Mouse (Mus musculus) CD8-positive naive resting alpha-beta T cell, adult 2 months (primary cell): ENCODE measurements around the gene Rps25.
"Not testable (repeated sequence)": the region's sequence is repeated elsewhere in the genome, so short reads cannot be mapped to it uniquely, and the experiment has no call there.

ENCODE experiments used
- DNase-seq, 2 experiments: peaks; one replicate each; pipeline ENCODE4 v3.0.0; 2022; ENCODE audit warnings: low read depth in 2 of 2, low spot score in 2 of 2

Rps25 gene

GRCm38 (mm10) chr9:44401081-44401480 lies 5.9 kb upstream of the Rps25 start:
- DNase-seq, result no peak

- no peak for DNase-seq
Measured at GRCm38 (mm10) chr9:44405011-44405410, 1.9 kb upstream of the Rps25 start.

GRCm38 (mm10) chr9:44407752-44408097 lies 786 bp downstream of the Rps25 start:
- no peak for DNase-seq

- DNase-seq, result not testable (repeated sequence)
Measured at GRCm38 (mm10) chr9:44408693-44409092, 1.8 kb downstream of the Rps25 start.

GRCm38 (mm10) chr9:44410647-44411336 lies 3.9 kb downstream of the Rps25 start:
- DNase-seq, result no peak

- no peak for DNase-seq
Measured at GRCm38 (mm10) chr9:44411601-44412130, 4.7 kb downstream of the Rps25 start.

- no peak for DNase-seq
Measured at GRCm38 (mm10) chr9:44412306-44412705, 5.4 kb downstream of the Rps25 start.

GRCm38 (mm10) chr9:44412781-44413180 lies 5.8 kb downstream of the Rps25 start:
- no peak for DNase-seq

- no peak for DNase-seq
Measured at GRCm38 (mm10) chr9:44417156-44417891, 10.4 kb downstream of the Rps25 start.

GRCm38 (mm10) chr9:44417892-44418363 lies 11.0 kb downstream of the Rps25 start:
- peak; percentile 85 to 89 for DNase-seq

- DNase-seq, result no peak
Measured at GRCm38 (mm10) chr9:44418519-44419385, 11.8 kb downstream of the Rps25 start, which contains the start of gene Ccdc84. Ccdc84 (minus strand) TSS chr9:44418569.

GRCm38 (mm10) chr9:44419730-44420129 lies 12.8 kb downstream of the Rps25 start:
- not testable (repeated sequence) for DNase-seq

GRCm38 (mm10) chr9:44420280-44420898 lies 13.4 kb downstream of the Rps25 start:
- DNase-seq, result no peak

- DNase-seq, result no peak
Measured at GRCm38 (mm10) chr9:44423576-44423975, 16.6 kb downstream of the Rps25 start.

- no peak for DNase-seq
Measured at GRCm38 (mm10) chr9:44432577-44433185, 25.7 kb downstream of the Rps25 start.

GRCm38 (mm10) chr9:44435747-44436146 lies 28.8 kb downstream of the Rps25 start:
- no peak for DNase-seq

- no peak for DNase-seq
Measured at GRCm38 (mm10) chr9:44440961-44441360, 34.0 kb downstream of the Rps25 start, which contains the start of gene Foxr1. Foxr1 (minus strand) TSS chr9:44441136.

GRCm38 (mm10) chr9:44444402-44445025 lies 37.6 kb downstream of the Rps25 start:
- not testable (repeated sequence) for DNase-seq

- peak; percentile 30 to 40 for DNase-seq
Measured at GRCm38 (mm10) chr9:44450387-44450786, 43.4 kb downstream of the Rps25 start.
